Mouse (Mus musculus): ENCODE measurements around the gene Atrnl1. TPM values are rescaled to one million over a fixed set of nuclear protein-coding genes. Genes with fewer than 3 reads are reported as not detected.

Gene Atrnl1
- total RNA-seq, 1 experiment, result 6.7 TPM

- Histone ChIP-seq H3K4me3 (ENCODE audit: insufficient read depth in 1 of 2, low read depth in 1 of 2, low read length in 2 of 2, poor library complexity in 1 of 2, severe bottlenecking in 1 of 2) (no peak overlapping the region), H3K9me3 (ENCODE audit: control insufficient read depth, insufficient read depth, low read depth, low read length) (no peaks in the 10 kb centered on the region), H3K36me3 (ENCODE audit: control insufficient read depth, insufficient read depth, low read length, poor library complexity, severe bottlenecking) (no peaks in the 10 kb centered on the region), H3K9ac (ENCODE audit: insufficient read depth, low read depth, low read length, poor library complexity, severe bottlenecking) (no peak overlapping the region), H3K4me1 (ENCODE audit: control insufficient read depth in 2 of 2, insufficient read depth in 2 of 2, low read length in 2 of 2, poor library complexity in 1 of 2) (no peaks in the 10 kb centered on the region), H3K27ac (ENCODE audit: insufficient read depth, low read depth, low read length, poor library complexity, severe bottlenecking) (no peak overlapping the region)
- DNase-seq (ENCODE audit: low read depth, low spot score), result no peak
- in situ Hi-C loops (cut with MboI; ENCODE audit: low sequenced_read_pairs in 2 of 2, unreplicated experiment in 2 of 2), result no loop called here
- TF ChIP-seq CHD2 (IDR thresholded peaks at IDR 0.05; ENCODE audit: low read depth, low read length) (no peak), ZNF384 (IDR thresholded peaks at IDR 0.05; ENCODE audit: low read depth, low read length) (no peak), HCFC1 (IDR thresholded peaks at IDR 0.05; ENCODE audit: borderline replicate concordance, insufficient read depth, low read length) (no peak), ZC3H11A (IDR thresholded peaks at IDR 0.05; ENCODE audit: borderline replicate concordance, low read depth, low read length) (no peak), MAFK (IDR thresholded peaks at IDR 0.05; ENCODE audit: insufficient read depth, low read depth, low read length) (no peak)
Measured at GRCm38 (mm10) chr19:57725326-57725725, 114.5 kb downstream of the Atrnl1 start.

- Histone ChIP-seq H3K9me3 (ENCODE audit: control insufficient read depth, insufficient read depth, low read depth, low read length) (no peaks in the 10 kb centered on the region), H3K27ac (ENCODE audit: insufficient read depth, low read depth, low read length, poor library complexity, severe bottlenecking) (no peak overlapping the region), H3K4me3 (ENCODE audit: insufficient read depth in 1 of 2, low read depth in 1 of 2, low read length in 2 of 2, poor library complexity in 1 of 2, severe bottlenecking in 1 of 2) (no peak overlapping the region), H3K9ac (ENCODE audit: insufficient read depth, low read depth, low read length, poor library complexity, severe bottlenecking) (no peak overlapping the region), H3K4me1 (ENCODE audit: control insufficient read depth in 2 of 2, insufficient read depth in 2 of 2, low read length in 2 of 2, poor library complexity in 1 of 2) (no peaks in the 10 kb centered on the region), H3K36me3 (ENCODE audit: control insufficient read depth, insufficient read depth, low read length, poor library complexity, severe bottlenecking) (no peaks in the 10 kb centered on the region)
- DNase-seq (ENCODE audit: low read depth, low spot score), result no peak
- TF ChIP-seq ZNF384 (IDR thresholded peaks at IDR 0.05; ENCODE audit: low read depth, low read length) (no peak), MAFK (IDR thresholded peaks at IDR 0.05; ENCODE audit: insufficient read depth, low read depth, low read length) (no peak), ZC3H11A (IDR thresholded peaks at IDR 0.05; ENCODE audit: borderline replicate concordance, low read depth, low read length) (no peak), CHD2 (IDR thresholded peaks at IDR 0.05; ENCODE audit: low read depth, low read length) (no peak), HCFC1 (IDR thresholded peaks at IDR 0.05; ENCODE audit: borderline replicate concordance, insufficient read depth, low read length) (no peak)
- in situ Hi-C loops (cut with MboI; ENCODE audit: low sequenced_read_pairs in 2 of 2, unreplicated experiment in 2 of 2), result no loop called here
Measured at GRCm38 (mm10) chr19:57727009-57727408, 116.2 kb downstream of the Atrnl1 start.

DNA sequence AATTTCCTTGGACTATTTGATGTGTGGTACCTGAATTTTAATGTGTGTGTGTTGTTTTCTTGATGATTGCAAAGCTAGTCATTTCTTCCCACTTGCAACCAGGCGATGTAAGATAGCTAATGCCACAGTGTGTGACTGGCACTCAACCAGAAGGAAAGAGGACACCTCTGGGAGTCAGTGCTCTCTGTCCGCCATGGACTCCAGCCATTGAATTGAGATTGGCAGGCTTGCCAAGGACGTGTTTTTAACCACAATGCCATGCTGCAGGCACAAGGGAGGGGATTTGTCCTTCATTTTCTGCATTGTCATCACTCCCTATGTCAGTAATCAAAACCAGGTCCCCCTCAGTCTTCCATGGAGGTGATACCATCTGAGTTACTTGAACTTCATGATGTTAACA lies 126.6 kb downstream of the Atrnl1 start:
- TF ChIP-seq ZNF384 (IDR thresholded peaks at IDR 0.05; ENCODE audit: low read depth, low read length), result no peak
- no peak for TF ChIP-seq ZC3H11A (IDR thresholded peaks at IDR 0.05; ENCODE audit: borderline replicate concordance, low read depth, low read length)
- no peaks in the 10 kb centered on the region for H3K36me3 ChIP-seq (ENCODE audit: control insufficient read depth, insufficient read depth, low read length, poor library complexity, severe bottlenecking)
- H3K4me1 ChIP-seq (ENCODE audit: control insufficient read depth in 2 of 2, insufficient read depth in 2 of 2, low read length in 2 of 2, poor library complexity in 1 of 2), result no peaks in the 10 kb centered on the region
- H3K27ac ChIP-seq (ENCODE audit: insufficient read depth, low read depth, low read length, poor library complexity, severe bottlenecking), result no peak overlapping the region
- in situ Hi-C loops (cut with MboI; ENCODE audit: low sequenced_read_pairs in 2 of 2, unreplicated experiment in 2 of 2), result no loop called here
- no peak overlapping the region for H3K9ac ChIP-seq (ENCODE audit: insufficient read depth, low read depth, low read length, poor library complexity, severe bottlenecking)
- H3K4me3 ChIP-seq (ENCODE audit: insufficient read depth in 1 of 2, low read depth in 1 of 2, low read length in 2 of 2, poor library complexity in 1 of 2, severe bottlenecking in 1 of 2), result no peak overlapping the region
- no peak for DNase-seq (ENCODE audit: low read depth, low spot score)
- H3K9me3 ChIP-seq (ENCODE audit: control insufficient read depth, insufficient read depth, low read depth, low read length), result no peaks in the 10 kb centered on the region

- no peaks in the 10 kb centered on the region for H3K36me3 ChIP-seq (ENCODE audit: control insufficient read depth, insufficient read depth, low read length, poor library complexity, severe bottlenecking)
- no peak for DNase-seq (ENCODE audit: low read depth, low spot score)
- in situ Hi-C loops (cut with MboI; ENCODE audit: low sequenced_read_pairs in 2 of 2, unreplicated experiment in 2 of 2), result no loop called here
Measured at GRCm38 (mm10) chr19:57745579-57745978, 134.7 kb downstream of the Atrnl1 start.

GRCm38 (mm10) chr19:57746553-57746952 lies 135.7 kb downstream of the Atrnl1 start:
- no peak overlapping the region for H3K9ac ChIP-seq (ENCODE audit: insufficient read depth, low read depth, low read length, poor library complexity, severe bottlenecking)
- TF ChIP-seq ZNF384 (IDR thresholded peaks at IDR 0.05; ENCODE audit: low read depth, low read length) (no peak), HCFC1 (IDR thresholded peaks at IDR 0.05; ENCODE audit: borderline replicate concordance, insufficient read depth, low read length) (no peak), MAFK (IDR thresholded peaks at IDR 0.05; ENCODE audit: insufficient read depth, low read depth, low read length) (no peak), ZC3H11A (IDR thresholded peaks at IDR 0.05; ENCODE audit: borderline replicate concordance, low read depth, low read length) (no peak), CHD2 (IDR thresholded peaks at IDR 0.05; ENCODE audit: low read depth, low read length) (no peak)
- no peaks in the 10 kb centered on the region for H3K4me1 ChIP-seq (ENCODE audit: control insufficient read depth in 2 of 2, insufficient read depth in 2 of 2, low read length in 2 of 2, poor library complexity in 1 of 2)
- no peak for DNase-seq (ENCODE audit: low read depth, low spot score)
- H3K9me3 ChIP-seq (ENCODE audit: control insufficient read depth, insufficient read depth, low read depth, low read length), result no peaks in the 10 kb centered on the region
- in situ Hi-C loops (cut with MboI; ENCODE audit: low sequenced_read_pairs in 2 of 2, unreplicated experiment in 2 of 2), result no loop called here
- no peaks in the 10 kb centered on the region for H3K36me3 ChIP-seq (ENCODE audit: control insufficient read depth, insufficient read depth, low read length, poor library complexity, severe bottlenecking)
- H3K4me3 ChIP-seq (ENCODE audit: insufficient read depth in 1 of 2, low read depth in 1 of 2, low read length in 2 of 2, poor library complexity in 1 of 2, severe bottlenecking in 1 of 2), result no peak overlapping the region
- no peak overlapping the region for H3K27ac ChIP-seq (ENCODE audit: insufficient read depth, low read depth, low read length, poor library complexity, severe bottlenecking)

More at GRCm38 (mm10) chr19:57745579-57745978, 134.7 kb downstream of the Atrnl1 start:
- H3K27ac ChIP-seq (ENCODE audit: insufficient read depth, low read depth, low read length, poor library complexity, severe bottlenecking), result no peak overlapping the region
- no peak overlapping the region for H3K9ac ChIP-seq (ENCODE audit: insufficient read depth, low read depth, low read length, poor library complexity, severe bottlenecking)
- H3K9me3 ChIP-seq (ENCODE audit: control insufficient read depth, insufficient read depth, low read depth, low read length), result no peaks in the 10 kb centered on the region
- no peak overlapping the region for H3K4me3 ChIP-seq (ENCODE audit: insufficient read depth in 1 of 2, low read depth in 1 of 2, low read length in 2 of 2, poor library complexity in 1 of 2, severe bottlenecking in 1 of 2)
- no peaks in the 10 kb centered on the region for H3K4me1 ChIP-seq (ENCODE audit: control insufficient read depth in 2 of 2, insufficient read depth in 2 of 2, low read length in 2 of 2, poor library complexity in 1 of 2)
- TF ChIP-seq MAFK (IDR thresholded peaks at IDR 0.05; ENCODE audit: insufficient read depth, low read depth, low read length) (no peak), ZC3H11A (IDR thresholded peaks at IDR 0.05; ENCODE audit: borderline replicate concordance, low read depth, low read length) (peak; percentile 15; the same call in 1 of the 2 replicates)
